In genomic region chr12:51118021-51118694, GRCm38 (mm10) we compare ENCODE assay signal across 8 mouse cellular contexts.
A peak's percentile ranks its signal among the peaks of the same experiment; 100 is the strongest.
DNase-seq lines count a peak whose midpoint lies in the region; ATAC-seq lines count a peak whose summit lies in the region.
"Had no signal": no experiment of that assay in that cellular context is flagged by ENCODE, and none has a peak within 500 bp of the region (broad histone marks: within the 10 kb centered on the region; RNA-seq: fewer than 3 reads in every experiment).

No protein-coding gene starts in this region.

- H3K27me3 ChIP-seq in midbrain, embryonic 13.5 days: no peaks in the 10 kb centered on the region
- no peaks in the 10 kb centered on the region for H3K27me3 ChIP-seq in midbrain, embryonic 11.5 days (ENCODE audit: control insufficient read depth, insufficient read depth, low read length)

- H3K4me2 ChIP-seq in midbrain, embryonic 13.5 days (replicated peaks): no peak overlapping the region
- H3K4me2 ChIP-seq in midbrain, embryonic 11.5 days: no peak overlapping the region

- H3K4me1 ChIP-seq in midbrain, embryonic 13.5 days (replicated peaks): no peaks in the 10 kb centered on the region
- no peaks in the 10 kb centered on the region for H3K4me1 ChIP-seq in midbrain, embryonic 11.5 days (ENCODE audit: control insufficient read depth, insufficient read depth, low read length)

- H3K4me3 ChIP-seq in midbrain, embryonic 13.5 days (replicated peaks): no peak overlapping the region
- H3K4me3 ChIP-seq in midbrain, embryonic 11.5 days (ENCODE audit: low read depth, low read length): no peak overlapping the region

- H3K27ac ChIP-seq in midbrain, embryonic 13.5 days: no peak overlapping the region
- H3K27ac ChIP-seq in midbrain, embryonic 11.5 days (ENCODE audit: low read depth, low read length): no peak overlapping the region
- H3K27ac ChIP-seq: kidney, postnatal 0 days had no signal

- peak; percentile 88 for ATAC-seq in midbrain, embryonic 13.5 days
- ATAC-seq in midbrain, embryonic 11.5 days (ENCODE audit: low FRiP score): no peak

- no peak for DNase-seq in midbrain, embryonic 11.5 days (ENCODE audit: low spot score, missing footprints)
- peak; percentile 85 for DNase-seq in cerebellum, adult 9-10 months
- DNase-seq in heart, postnatal 4 days: peak; percentile 64
- peak; percentile 70 to 92 for DNase-seq in left cerebral cortex, adult 9 months (ENCODE audit: low spot score in 2 of 2)
- no peak for DNase-seq in B cell, adult 2 months
- DNase-seq in thymus, postnatal 0 days (ENCODE audit: low spot score): no peak

- WGBS in midbrain, embryonic 13.5 days: 81% methylated on average over 14 of the region's 14 CpGs
- 91% methylated on average over 14 of the region's 14 CpGs for WGBS in midbrain, embryonic 11.5 days

- H3K9me3 ChIP-seq in midbrain, embryonic 13.5 days: no peaks in the 10 kb centered on the region
- no peaks in the 10 kb centered on the region for H3K9me3 ChIP-seq in midbrain, embryonic 11.5 days (ENCODE audit: control insufficient read depth, low read length)

- H3K36me3 ChIP-seq in midbrain, embryonic 13.5 days: no peaks in the 10 kb centered on the region
- no peaks in the 10 kb centered on the region for H3K36me3 ChIP-seq in midbrain, embryonic 11.5 days (ENCODE audit: control insufficient read depth, insufficient read depth, low read length)

- H3K9ac ChIP-seq in midbrain, embryonic 13.5 days (replicated peaks): no peak overlapping the region
- no peak overlapping the region for H3K9ac ChIP-seq in midbrain, embryonic 11.5 days (ENCODE audit: low read length)

Comparison
In these comparisons a context has a peak if more than half of its experiments do, and no peak if none do; other contexts are left out.
1. DNase-seq: peak in cerebellum, adult 9-10 months (single experiment), heart, postnatal 4 days (single experiment) and left cerebral cortex, adult 9 months (2 of 2); none in midbrain, embryonic 11.5 days (single experiment), B cell, adult 2 months (0 of 2) and thymus, postnatal 0 days (single experiment).